Mouse (Mus musculus): ENCODE results near the gene Mydgf.

DNA sequence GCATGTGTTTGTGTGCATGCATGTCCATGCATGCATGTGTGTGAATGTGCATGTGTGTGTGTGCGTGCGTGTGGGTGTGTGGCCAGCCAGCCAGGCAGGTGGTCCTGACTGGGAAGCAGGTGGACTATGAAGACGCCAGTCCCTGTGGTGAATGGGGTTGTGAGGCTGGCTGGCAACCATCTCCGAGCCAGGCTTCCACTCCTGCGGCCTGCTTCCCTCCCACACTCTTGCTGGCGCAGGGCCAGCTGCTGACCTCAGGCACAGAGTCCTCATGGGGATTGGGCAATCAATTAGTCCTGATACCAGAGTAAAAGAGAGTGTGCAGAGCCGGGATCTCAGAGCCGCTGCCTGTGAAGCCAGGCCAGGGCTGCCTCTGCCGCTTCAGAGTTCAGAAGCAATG lies 30.1 kb downstream of the Mydgf start:
- TF ChIP-seq CTCF (IDR thresholded peaks at IDR 0.05; ENCODE audit: control insufficient read depth, insufficient read depth, low read length) (no peak), POLR2A (IDR thresholded peaks at IDR 0.05; ENCODE audit: borderline replicate concordance, control insufficient read depth, low read depth, low read length) (no peak)

Measured in bone marrow, adult 2 months (tissue).